Mouse (Mus musculus) cerebellum, postnatal 10 days (tissue): ENCODE measurements at regions not wholly inside any gene's neighbourhood (a gene's known extent, or its start where the extent isn't known, plus 50 kb on each side); places are given as distances from the start of the nearest gene placed in this dataset.
A peak's percentile ranks its signal among the peaks of the same experiment; 100 is the strongest.

ENCODE experiments used
- DNase-seq, 2 experiments: peaks; one replicate each; pipeline ENCODE4 v3.0.0; 2021; ENCODE audit warnings: mixed read lengths in 2 of 2

DNA sequence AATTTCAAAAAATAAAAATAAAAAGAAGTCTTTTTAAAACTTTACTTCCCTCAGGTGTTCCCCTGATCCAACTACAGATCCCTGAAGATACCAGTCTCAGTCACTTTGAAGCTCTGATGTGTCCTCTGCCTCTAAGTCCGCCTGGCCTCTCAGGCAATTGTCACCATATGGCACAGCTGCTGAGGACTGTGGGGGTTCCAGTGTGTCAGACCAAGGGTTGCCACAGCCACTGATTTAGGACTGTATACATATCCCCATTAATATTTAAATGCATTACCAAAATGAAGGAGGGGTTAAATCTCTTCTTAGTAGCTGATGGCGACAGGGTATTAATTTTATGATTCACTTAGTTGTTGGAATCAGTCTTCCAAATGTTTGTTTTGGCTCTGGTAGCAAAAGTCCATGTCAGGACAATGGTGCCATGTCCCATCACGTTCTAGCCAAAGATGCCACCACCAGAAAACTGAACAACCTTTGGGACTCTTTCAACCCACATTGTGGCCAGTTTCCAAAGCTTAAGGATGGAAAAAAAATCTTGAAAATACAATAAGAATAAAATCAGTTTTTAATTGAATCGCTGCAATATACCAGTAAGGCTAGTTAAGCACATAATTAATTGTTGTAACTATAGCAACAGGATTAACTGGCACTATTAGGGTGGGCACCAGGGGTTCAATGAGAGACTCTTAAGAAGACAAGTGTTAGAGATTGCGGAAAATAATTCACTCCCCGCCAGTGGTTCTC, 62.5 kb downstream of the Arrdc4 start:
- peak in 1 of 2 experiments; percentile 23 for DNase-seq

DNA sequence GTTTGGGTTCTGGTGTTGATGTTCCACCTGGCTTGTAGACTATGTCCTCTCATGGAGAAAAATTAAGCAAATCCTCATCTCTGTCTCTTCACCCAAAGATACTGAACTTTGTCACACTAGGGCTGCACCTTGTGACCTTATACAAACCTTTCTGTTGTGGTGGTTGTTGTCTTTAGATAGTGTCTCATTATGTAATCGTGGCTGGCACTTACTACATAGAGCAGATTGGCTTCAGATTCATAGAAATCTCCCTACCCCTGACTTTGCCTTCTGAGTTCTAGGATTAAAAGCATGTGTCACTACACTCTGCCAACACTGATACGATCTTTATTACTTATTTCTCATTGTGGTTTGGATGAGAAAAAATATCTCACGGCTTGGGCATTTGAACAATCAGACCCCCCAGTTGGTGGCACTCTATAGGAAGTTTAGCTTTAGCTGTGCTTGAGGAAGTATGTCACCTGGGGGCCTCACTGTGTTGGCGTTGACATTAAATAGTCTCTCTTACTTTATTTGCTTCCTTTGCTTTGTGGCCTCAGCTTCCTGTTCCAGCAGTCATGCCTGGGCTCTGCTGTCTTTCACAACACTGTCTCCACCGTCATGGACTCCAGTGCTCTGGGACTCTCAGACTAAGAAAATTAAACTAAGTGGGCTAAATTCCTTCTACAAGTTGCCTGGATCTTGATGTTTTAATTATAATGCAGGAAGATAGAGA, 66.0 kb downstream of the Arrdc4 start:
- no peak for DNase-seq

DNA sequence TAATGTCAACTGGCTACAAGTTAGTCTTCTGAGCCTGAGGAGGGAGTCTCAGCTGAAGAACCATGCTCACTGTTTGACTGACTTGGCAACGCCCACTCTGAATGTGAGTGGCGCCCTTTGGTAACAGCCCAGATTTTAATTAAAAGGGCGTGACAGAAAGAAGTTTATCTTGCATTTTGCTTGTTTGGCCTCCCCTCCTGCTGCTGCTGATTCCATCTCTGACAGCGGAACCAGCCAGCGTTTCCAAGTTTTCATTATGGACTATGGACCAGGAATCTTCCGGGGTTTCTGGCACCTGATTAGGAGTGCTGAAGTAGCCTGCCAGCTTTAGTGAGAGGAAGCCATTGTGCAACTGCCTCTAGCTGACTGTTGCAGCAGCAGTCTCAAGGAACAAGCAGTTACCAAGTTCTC, 66.7 kb downstream of the Arrdc4 start:
- DNase-seq, result peak; percentile 32 to 42

- DNase-seq, result no peak
Observed at GRCm38 (mm10) chr7:68679770-68680169, 69.3 kb downstream of the Arrdc4 start.

DNA sequence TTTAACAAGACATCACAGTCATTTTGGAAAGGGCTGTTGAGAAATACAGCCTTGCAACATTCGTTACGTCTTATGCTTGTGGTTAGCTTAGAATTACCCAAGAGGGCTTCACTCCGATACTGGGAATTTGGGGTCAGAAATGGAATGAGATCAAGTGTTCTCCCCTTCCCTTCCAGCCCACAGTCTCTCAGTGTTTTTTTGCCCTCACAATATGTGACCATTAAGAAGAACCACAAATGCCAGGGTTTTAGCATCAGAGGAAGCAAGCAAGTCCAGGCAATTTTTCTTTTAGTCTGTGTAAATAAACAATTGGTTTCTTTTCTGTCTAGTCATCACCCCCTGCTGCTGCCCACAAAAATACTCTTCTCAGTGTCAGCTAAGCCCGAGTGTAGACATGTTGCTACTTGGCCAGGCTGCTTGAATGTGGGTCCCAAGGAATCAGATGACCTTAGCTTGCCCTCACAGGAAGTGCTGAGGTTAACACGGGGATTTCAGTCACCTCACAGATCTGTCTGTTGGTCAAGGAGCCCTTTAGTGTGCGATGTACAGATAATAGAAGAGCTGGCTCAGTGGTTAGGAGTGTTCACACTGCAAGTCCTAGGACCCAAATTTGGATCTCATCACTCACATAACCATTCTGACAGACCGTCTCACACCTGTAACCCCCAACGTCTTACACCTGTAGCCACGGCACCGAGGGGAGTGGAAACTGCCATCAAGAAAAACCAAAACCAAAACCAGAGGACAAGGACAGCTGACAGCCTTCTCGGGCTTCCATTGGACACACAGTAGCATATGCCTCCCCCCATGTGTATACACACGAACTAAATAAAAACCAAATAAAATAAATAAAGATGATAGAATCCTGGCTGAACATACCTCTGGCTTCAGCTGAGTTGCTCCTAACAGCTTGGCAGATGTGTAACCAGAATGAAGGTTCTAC, 81.0 kb downstream of the Arrdc4 start:
- no peak for DNase-seq

DNA sequence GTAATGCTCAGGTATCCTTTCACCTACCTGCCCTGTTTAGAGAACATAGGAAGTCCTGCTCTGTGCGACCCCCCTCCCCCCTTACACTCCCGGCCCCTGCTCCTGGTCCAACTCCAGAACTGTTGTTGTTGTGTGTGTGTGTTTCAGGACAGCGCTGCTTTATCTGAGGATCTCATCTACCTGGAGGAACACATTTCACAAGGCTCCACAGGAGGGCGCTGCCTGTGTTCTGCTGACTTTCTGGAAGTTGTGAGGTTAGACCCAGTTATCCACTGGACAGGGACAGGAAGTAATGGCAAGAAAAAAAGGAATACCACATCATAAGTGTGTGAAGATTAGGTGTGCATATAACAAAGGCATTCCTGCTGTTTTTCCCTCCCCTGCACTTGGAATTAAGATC, 81.8 kb downstream of the Arrdc4 start:
- DNase-seq, result peak; percentile 24 to 27

- no peak for DNase-seq
Observed at GRCm38 (mm10) chr7:68656354-68656753, 92.7 kb downstream of the Arrdc4 start.

DNA sequence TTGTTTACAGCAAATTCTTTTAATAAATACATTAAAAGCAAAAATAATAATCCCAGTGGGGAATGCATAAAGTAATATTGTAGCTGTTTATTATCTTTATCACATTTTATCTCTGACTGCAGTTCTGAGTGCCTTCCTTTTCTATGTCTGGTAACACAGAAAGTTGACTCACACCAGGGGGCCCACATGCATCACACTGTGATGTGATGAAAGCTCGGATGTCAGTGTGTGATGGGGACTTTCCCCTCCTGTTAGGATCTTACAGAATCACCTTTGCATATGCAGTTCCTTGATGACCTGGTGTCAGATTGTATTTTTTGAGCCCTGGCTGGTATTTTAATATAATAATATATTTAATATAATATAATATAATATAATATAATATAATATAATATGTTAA, 95.5 kb downstream of the Arrdc4 start:
- DNase-seq, result no peak

DNA sequence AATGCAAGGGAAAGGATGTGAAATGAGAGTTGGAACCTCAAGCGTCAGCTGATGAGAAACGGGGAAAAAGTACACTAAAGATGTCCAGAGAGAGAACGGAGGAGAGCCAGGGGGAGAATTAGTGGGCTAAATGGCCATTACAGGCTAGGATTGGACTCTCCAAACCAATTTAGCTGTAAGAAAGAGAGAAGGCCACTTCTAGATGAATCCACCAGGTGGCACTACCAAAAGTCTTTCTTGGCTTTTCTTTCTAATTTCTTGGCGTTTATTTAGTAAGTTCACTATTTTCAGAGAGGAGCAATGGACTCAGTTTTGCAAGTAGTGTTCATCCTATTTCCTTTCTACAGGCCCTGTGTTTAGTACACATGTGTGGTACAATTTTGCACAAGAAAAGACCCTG, 97.6 kb downstream of the Arrdc4 start:
- DNase-seq, result peak; percentile 16 to 27

GRCm38 (mm10) chr7:68637556-68638215, 111.4 kb downstream of the Arrdc4 start:
- DNase-seq, result no peak

DNA sequence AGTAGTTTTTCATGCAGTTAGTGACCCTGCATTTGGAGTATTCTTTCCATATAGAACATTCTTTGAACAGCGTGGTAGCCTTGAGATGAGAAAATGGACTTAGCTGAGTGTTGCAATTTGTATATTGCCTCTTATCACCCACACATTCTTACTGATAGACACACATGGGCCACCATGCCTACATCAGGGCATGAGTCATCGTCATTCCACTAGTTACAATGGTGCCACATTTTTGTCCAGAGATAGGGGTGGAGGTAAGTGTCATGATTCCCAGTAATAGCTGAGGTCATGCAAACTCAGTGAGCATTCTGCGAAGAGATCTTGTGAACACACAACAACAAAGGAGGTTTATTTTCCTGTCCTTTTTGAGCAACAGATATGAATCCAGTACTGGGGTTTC, 128.0 kb downstream of the Arrdc4 start:
- DNase-seq, result no peak

GRCm38 (mm10) chr7:68610499-68610898, 138.5 kb downstream of the Arrdc4 start:
- DNase-seq, result no peak

- no peak for DNase-seq
Observed at GRCm38 (mm10) chr7:68607170-68607569, 141.9 kb downstream of the Arrdc4 start.

DNA sequence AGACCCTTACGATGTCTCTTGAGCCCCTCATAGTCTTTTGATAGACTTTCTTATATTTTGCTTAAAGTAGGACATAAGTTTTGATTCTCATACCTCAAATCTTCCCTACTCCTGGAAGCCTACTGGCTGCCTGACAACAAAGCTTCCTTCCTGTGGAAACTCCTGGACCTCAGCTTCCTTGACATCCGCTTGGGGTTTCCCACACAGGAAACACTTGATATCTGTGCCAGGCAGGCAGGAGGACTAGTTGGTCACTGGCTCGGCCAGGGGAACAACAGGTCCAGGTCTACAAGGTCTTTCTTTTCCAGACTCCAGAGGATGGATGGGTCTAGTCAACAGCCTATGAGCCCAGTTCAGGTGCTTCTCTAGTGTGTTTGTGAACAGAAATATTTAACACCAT, 142.8 kb downstream of the Arrdc4 start:
- DNase-seq, result no peak

- no peak for DNase-seq
Observed at GRCm38 (mm10) chr7:68603711-68604110, 145.3 kb downstream of the Arrdc4 start.

DNA sequence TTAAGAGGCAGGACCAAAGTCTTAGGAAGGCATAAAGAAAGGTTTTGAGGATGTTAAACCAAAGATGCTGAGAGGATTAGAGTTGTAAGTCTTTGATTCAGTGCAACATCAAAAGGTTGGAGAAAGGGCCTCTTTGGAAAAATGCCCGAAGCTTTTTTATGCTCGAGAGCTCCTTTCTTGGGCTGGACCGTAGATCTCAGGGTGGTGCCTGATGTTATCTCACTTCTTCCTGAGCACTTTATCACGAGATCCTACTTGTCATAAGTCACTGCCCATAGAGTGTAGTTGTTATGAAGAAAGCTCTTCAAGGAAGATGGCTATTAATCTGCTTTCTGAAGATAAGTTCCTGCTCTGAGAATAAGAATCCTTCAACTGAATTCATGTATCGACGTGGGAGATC, 147.0 kb downstream of the Arrdc4 start:
- no peak for DNase-seq

GRCm38 (mm10) chr7:68594017-68594386, 155.0 kb downstream of the Arrdc4 start:
- no peak for DNase-seq

- DNase-seq, result no peak
Observed at GRCm38 (mm10) chr7:68593344-68594016, 155.6 kb downstream of the Arrdc4 start.

DNA sequence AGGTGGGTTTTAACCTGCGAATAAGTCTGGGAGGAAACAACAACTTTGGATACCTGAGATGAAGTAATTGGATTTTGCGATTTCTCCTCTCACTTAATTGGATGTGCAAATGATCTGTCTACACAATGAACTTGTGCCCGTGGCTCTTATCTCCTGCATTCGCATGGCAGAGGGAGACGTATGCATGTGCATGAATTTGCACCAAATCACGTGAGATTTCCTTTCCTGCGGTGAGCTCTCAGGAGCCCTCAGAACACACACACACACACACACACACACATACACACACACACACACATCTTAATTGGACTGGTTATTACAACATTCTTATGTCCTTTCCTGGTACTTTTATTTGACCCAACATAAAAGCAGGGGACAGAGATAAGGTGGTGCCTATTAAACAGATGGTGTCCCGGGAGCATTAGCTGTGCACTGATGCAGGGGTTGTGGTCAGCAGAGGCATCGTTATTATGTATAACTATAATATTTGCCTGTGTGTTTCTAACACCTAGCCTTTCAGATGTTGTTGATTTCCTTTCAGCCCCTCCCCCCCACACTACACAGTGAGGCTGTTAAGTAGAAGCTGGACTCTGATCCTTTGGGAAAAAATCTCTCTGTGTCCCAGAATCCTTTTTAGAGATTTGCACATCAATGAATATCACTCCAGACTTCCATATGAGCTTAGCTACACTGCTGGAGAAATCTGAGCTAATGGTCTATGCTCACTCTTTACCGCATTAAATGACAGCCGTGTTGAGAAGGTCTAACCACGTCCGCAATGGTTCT, 166.3 kb downstream of the Arrdc4 start:
- DNase-seq, result no peak

DNA sequence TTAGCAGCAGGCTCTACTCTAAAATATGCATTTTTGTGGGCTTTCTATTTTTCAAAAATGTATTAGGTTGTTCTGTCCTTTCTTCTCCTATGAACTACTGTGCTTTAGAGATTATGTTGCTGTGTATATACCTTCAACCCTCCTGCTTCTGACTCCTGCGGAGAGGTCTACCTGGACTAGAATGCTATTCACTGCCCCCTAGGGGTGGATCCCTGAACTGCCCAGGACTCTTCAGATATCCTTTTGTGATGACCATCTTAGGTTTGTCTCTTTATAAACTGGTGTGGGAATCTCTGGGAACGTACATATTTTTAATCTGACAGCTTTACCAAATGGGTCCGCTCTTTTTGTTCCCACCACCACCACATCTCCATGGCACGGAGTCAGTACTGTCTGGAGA, 168.4 kb downstream of the Arrdc4 start:
- DNase-seq, result peak; percentile 85 to 89

DNA sequence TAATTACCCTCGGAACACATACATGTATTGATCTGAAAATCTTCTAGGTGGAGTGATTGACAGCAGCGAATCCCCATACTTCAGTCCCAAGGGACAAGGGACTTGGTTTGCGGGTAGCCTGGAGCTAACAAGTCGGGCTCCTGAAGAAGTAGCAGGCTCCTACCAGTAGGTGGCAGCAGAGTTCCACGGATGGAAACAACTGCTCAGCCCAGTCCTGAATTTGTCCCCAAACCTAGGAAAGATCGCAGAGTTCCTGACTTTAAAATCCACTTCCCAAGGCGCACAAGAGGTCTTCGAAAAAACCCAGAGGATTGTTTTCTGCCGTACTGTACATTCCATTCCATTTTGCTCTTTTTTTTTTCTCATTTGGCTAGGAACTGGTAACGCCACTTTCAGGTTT, 169.4 kb downstream of the Arrdc4 start:
- peak; percentile 92 to 95 for DNase-seq
